Mouse (Mus musculus) urinary bladder, postnatal 14 days (tissue): ENCODE measurements around the gene Inha.

Experiments
- DNase-seq: peaks from one replicate; pipeline ENCODE4 v3.0.0; 2021; ENCODE audit warnings: low spot score

Inha gene

DNA sequence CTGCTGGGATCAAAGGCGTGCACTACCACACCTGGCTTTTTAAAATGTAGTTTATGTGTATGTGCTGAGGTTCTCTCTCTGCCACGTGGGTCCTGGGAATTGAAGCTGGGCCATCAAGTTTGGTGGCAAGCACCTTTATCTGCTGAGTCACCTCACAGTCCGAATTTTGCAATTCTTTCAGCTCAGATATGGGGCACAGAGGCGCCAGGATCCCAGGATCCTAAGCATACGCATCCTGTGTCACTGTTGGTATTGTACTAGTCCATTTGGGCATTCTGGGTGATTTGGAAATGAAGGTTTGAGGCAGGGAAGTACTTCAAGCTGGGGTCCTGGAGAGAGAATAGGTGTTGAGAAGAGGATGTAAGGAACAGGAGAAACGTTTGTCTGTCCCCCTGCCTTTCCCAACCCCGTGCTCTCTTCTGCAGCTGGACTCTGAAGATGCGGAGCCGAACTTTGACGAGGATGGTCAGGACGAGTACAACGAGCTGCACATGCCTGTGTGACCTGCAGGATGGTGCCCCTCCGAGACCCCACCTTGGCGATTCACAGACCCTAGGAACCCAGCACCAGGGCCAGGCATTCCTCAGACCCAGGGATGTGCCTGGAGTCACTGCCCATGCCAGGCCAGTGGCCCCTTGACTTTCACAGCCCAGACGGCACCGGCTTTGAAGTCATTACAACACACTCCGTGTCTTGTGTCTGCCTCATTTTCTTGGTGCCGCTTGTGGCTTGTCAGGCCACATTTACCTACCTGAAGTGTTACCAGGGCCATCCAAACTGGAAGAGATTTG, 51.7 kb downstream of the Inha start:
- no peak for DNase-seq

- DNase-seq, result peak; percentile 93
Measured at GRCm38 (mm10) chr1:75559212-75559925, 52.5 kb downstream of the Inha start.
